Mouse (Mus musculus): ENCODE measurements around the gene Ccdc106. TPM values are rescaled to one million over a fixed set of nuclear protein-coding genes. Genes with fewer than 3 reads are reported as not detected.
A peak's percentile ranks its signal among the peaks of the same experiment; 100 is the strongest.
"Not testable (repeated sequence)": the region's sequence is repeated elsewhere in the genome, so short reads cannot be mapped to it uniquely, and the experiment has no call there.

Ccdc106 gene
- polyA plus RNA-seq, 1 experiment from 2014 or later: 15.1 TPM

DNA sequence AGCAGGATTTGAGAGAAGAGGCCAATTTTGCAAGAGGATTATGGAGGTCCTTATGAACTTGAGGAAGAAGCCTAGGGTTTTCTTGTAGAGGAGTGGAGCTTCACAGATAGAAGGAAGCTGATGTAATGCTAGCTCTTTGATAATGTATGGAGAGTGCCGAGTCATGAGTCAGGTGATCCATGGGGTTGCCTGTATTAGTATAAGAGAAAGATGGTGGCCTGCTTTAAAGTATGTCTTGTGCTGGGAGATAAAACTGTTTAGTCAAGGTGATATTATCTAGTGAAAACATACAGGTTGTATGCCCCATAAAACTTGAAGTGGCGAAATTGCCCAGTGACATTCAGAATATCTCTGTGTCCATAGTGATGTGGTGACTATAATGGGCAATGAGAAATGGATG lies 56.6 kb downstream of the Ccdc106 start:
- Histone ChIP-seq H3K27me3 (replicated peaks; ENCODE audit: control insufficient read depth, insufficient read depth, low read length) (no peaks in the 10 kb centered on the region), H3K4me1 (replicated peaks; ENCODE audit: control insufficient read depth, insufficient read depth, low read length) (peaks cover 7% of the 10 kb centered on the region), H3K4me3 (ENCODE audit: low read depth, low read length) (no peak overlapping the region), H3K36me3 (ENCODE audit: control insufficient read depth, insufficient read depth, low read length) (peaks cover 70% of the 10 kb centered on the region), H3K9me3 (ENCODE audit: control insufficient read depth, low read length) (no peaks in the 10 kb centered on the region), H3K4me2 (ENCODE audit: low read length) (no peak overlapping the region), H3K27ac (ENCODE audit: low read depth) (no peak overlapping the region), H3K9ac (ENCODE audit: low read length) (no peak overlapping the region)
- WGBS: 71% methylated on average over 2 of the region's 2 CpGs
- no peak for DNase-seq (ENCODE audit: low spot score)
- ATAC-seq (replicated peaks; ENCODE audit: low FRiP score, low TSS enrichment, low read depth): no peak

DNA sequence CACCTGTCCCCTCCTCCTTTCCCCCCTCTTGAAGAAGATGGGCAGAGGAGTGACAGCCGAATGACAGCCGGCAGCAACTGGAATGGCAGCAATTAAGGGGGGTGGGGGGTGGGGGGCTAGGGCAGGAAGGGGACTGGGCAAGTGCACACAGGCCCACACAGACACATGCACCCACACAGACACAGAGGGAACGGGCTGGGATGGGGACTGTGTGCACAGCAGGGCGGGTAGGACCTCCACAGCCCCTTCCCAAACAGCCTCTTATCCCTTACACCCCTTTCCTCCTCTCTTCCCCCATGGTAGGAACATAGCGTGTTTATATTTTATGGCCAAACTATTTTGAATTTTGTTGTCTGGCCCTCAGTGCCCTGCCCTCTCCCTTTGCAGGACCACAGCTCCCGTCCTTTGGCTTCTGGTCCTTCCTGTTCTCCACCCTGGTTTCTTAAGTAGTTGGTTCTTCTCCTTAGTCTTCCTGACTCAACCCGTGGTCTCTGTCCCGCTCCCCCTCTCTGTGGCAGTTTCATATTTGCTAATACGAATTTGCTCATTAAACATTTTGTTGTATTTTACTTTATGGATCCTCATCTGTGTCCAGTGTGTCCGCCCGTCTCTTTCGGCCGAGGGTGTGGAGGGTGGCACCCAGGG lies 59.1 kb downstream of the Ccdc106 start:
- peak; percentile 16 for ATAC-seq (replicated peaks; ENCODE audit: low FRiP score, low TSS enrichment, low read depth)

DNA sequence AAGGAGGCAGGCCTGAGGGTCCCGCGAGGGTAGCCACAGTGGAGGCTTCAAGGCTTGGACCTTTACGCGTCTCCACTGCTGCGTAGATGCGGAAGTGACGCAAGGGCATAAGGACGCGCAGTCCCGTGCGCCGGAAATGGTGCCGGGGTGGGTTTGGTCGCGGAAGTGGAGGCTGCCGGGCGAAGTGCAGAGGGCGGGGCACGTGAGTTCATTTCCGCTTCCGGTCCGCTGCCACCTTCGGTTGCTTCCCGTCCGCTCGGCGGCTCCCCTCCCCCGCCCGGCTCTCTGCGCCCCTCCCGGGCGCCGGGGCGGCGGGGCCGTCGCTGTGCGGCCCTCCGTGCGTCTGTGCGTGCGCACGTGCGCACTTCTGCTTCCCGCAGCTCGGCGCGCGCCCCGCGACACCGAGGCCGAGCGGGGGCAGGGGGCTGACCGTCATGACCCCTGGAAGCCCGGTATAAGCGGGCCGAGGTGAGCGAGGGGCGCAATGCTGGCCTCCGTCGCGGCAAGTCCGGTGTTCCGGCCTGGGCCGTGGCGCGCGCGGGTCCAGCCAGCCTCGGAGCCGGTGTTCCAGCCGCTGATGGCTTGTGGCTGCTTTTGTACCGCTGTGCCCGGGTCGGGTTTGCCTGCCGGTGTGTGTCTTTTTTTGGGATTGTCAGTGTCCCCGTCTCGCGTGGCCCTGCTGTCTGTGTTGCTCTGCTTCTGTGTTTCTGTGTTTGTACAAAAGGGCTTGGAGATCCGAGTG lies 59.8 kb downstream of the Ccdc106 start, which contains the start of gene Epn1:
Epn1 (plus strand) TSS at position 226 of the 742 bp plus-strand sequence.
- ATAC-seq (replicated peaks; ENCODE audit: low FRiP score, low TSS enrichment, low read depth): peak; percentile 96
- peaks cover 60% of the 10 kb centered on the region for H3K36me3 ChIP-seq (ENCODE audit: control insufficient read depth, insufficient read depth, low read length)
- peaks cover 10% of the 10 kb centered on the region for H3K4me1 ChIP-seq (replicated peaks; ENCODE audit: control insufficient read depth, insufficient read depth, low read length)
- peak within 1 kb of the TSS; percentile 95 for H3K9ac ChIP-seq (ENCODE audit: low read length)
- peak; percentile 95 for DNase-seq (ENCODE audit: low spot score)
- H3K27me3 ChIP-seq (replicated peaks; ENCODE audit: control insufficient read depth, insufficient read depth, low read length): no peaks in the 10 kb centered on the region
- H3K4me3 ChIP-seq (ENCODE audit: low read depth, low read length): peak within 1 kb of the TSS; percentile 96
- peak within 1 kb of the TSS; percentile 92 for H3K27ac ChIP-seq (ENCODE audit: low read depth)
- no peaks in the 10 kb centered on the region for H3K9me3 ChIP-seq (ENCODE audit: control insufficient read depth, low read length)
- WGBS: under 1% methylated on average over 75 of the region's 81 CpGs
- peak within 1 kb of the TSS; percentile 66 for H3K4me2 ChIP-seq (ENCODE audit: low read length)

More for the DNA sequence above, 59.1 kb downstream of the Ccdc106 start:
- not testable (repeated sequence) for H3K27me3 ChIP-seq (replicated peaks; ENCODE audit: control insufficient read depth, insufficient read depth, low read length); H3K9me3 ChIP-seq (ENCODE audit: control insufficient read depth, low read length); DNase-seq (ENCODE audit: low spot score); H3K4me1 ChIP-seq (replicated peaks; ENCODE audit: control insufficient read depth, insufficient read depth, low read length)
- Histone ChIP-seq H3K27ac (ENCODE audit: low read depth) (peak overlapping the region; percentile 92), H3K4me2 (ENCODE audit: low read length) (peak overlapping the region; percentile 66), H3K36me3 (ENCODE audit: control insufficient read depth, insufficient read depth, low read length) (peaks cover 59% of the 10 kb centered on the region), H3K4me3 (ENCODE audit: low read depth, low read length) (peak overlapping the region; percentile 96), H3K9ac (ENCODE audit: low read length) (peak overlapping the region; percentile 95; the same call in 1 of the 2 replicates)
- WGBS: 43% methylated on average over 9 of the region's 13 CpGs

DNA sequence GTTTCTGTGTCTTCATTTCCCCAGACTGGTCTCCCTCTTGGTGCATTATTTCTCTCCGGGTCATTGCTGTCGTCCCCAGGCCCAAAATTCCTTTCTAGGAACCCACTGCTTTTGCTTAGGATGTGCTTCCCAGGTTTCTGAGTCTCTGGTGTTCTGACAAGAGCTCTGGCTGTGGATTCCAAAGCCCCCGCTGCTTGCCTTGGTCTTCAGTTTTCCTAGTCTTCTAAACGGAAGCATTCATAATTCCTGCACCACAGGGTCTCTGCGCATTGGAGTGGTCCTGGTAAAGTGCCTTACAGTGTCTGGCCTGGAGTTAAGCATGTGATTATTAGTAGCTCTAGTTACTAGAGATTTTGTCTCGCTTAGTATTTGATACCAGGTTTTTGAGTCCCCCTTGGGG lies 60.5 kb downstream of the Ccdc106 start:
- H3K9me3 ChIP-seq (ENCODE audit: control insufficient read depth, low read length): no peaks in the 10 kb centered on the region
- peak; percentile 71 for DNase-seq (ENCODE audit: low spot score)
- H3K4me2 ChIP-seq (ENCODE audit: low read length): peak overlapping the region; percentile 66
- peaks cover 61% of the 10 kb centered on the region for H3K36me3 ChIP-seq (ENCODE audit: control insufficient read depth, insufficient read depth, low read length)
- ATAC-seq (replicated peaks; ENCODE audit: low FRiP score, low TSS enrichment, low read depth): no peak
- no peaks in the 10 kb centered on the region for H3K27me3 ChIP-seq (replicated peaks; ENCODE audit: control insufficient read depth, insufficient read depth, low read length)
- peak overlapping the region; percentile 95 for H3K9ac ChIP-seq (ENCODE audit: low read length)
- peaks cover 10% of the 10 kb centered on the region for H3K4me1 ChIP-seq (replicated peaks; ENCODE audit: control insufficient read depth, insufficient read depth, low read length)
- peak overlapping the region; percentile 96 for H3K4me3 ChIP-seq (ENCODE audit: low read depth, low read length)
- WGBS: 14% methylated on average over 6 of the region's 6 CpGs
- peak overlapping the region; percentile 92; the same call in 1 of the 2 replicates for H3K27ac ChIP-seq (ENCODE audit: low read depth)

DNA sequence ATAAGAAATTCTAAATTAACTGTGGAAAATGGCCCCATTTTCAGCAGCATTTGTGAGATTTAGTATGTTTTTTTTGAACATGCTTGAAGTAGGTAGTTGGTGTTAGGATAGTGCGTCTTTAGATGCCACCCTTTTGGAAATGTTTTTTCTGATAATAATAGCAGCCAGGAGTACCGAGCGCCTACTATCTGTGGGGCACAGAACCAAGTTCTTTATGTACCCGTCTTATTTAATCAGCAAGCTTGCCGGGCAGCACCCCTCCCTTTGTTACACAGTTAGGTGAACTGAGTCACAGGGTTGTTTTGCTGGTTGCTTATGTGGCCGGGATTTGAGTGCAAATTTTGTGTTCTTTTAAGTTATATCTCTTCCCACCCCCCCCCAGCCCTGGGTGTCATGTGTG lies 60.9 kb downstream of the Ccdc106 start:
- Histone ChIP-seq H3K36me3 (ENCODE audit: control insufficient read depth, insufficient read depth, low read length) (peaks cover 62% of the 10 kb centered on the region), H3K4me3 (ENCODE audit: low read depth, low read length) (peak overlapping the region; percentile 96), H3K4me1 (replicated peaks; ENCODE audit: control insufficient read depth, insufficient read depth, low read length) (peaks cover 10% of the 10 kb centered on the region), H3K9ac (ENCODE audit: low read length) (peak overlapping the region; percentile 95), H3K9me3 (ENCODE audit: control insufficient read depth, low read length) (no peaks in the 10 kb centered on the region), H3K27me3 (replicated peaks; ENCODE audit: control insufficient read depth, insufficient read depth, low read length) (no peaks in the 10 kb centered on the region), H3K27ac (ENCODE audit: low read depth) (no peak overlapping the region), H3K4me2 (ENCODE audit: low read length) (peak overlapping the region; percentile 66)
- DNase-seq (ENCODE audit: low spot score) (no peak), ATAC-seq (replicated peaks; ENCODE audit: low FRiP score, low TSS enrichment, low read depth) (no peak)
- WGBS: 68% methylated on average over 6 of the region's 6 CpGs

DNA sequence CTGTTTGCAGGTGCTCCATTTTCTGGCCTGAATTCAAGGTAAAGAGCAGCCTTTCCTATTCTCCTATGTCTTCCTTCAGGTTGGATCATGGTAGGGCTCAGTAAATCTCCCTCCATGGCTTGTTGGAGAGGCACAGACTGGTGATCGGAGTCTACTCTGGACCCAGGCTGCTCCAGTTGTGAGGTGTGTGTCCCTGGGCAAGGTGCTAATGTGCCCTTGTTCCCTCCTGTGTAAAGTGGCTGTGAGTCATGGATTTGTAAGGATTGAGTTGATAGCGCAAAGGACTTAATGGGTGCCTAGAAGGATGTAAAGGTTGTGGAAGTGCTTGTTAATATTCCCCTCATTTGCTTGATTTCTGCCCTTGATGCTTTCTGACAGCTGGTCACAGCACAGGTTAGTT lies 61.6 kb downstream of the Ccdc106 start:
- Histone ChIP-seq H3K27me3 (replicated peaks; ENCODE audit: control insufficient read depth, insufficient read depth, low read length) (no peaks in the 10 kb centered on the region), H3K4me1 (replicated peaks; ENCODE audit: control insufficient read depth, insufficient read depth, low read length) (peaks cover 10% of the 10 kb centered on the region), H3K27ac (ENCODE audit: low read depth) (no peak overlapping the region), H3K4me3 (ENCODE audit: low read depth, low read length) (no peak overlapping the region), H3K36me3 (ENCODE audit: control insufficient read depth, insufficient read depth, low read length) (peaks cover 59% of the 10 kb centered on the region), H3K4me2 (ENCODE audit: low read length) (peak overlapping the region; percentile 66), H3K9me3 (ENCODE audit: control insufficient read depth, low read length) (no peaks in the 10 kb centered on the region), H3K9ac (ENCODE audit: low read length) (no peak overlapping the region)
- 97% methylated on average over 2 of the region's 2 CpGs for WGBS
- DNase-seq (ENCODE audit: low spot score): no peak
- ATAC-seq (replicated peaks; ENCODE audit: low FRiP score, low TSS enrichment, low read depth): no peak

DNA sequence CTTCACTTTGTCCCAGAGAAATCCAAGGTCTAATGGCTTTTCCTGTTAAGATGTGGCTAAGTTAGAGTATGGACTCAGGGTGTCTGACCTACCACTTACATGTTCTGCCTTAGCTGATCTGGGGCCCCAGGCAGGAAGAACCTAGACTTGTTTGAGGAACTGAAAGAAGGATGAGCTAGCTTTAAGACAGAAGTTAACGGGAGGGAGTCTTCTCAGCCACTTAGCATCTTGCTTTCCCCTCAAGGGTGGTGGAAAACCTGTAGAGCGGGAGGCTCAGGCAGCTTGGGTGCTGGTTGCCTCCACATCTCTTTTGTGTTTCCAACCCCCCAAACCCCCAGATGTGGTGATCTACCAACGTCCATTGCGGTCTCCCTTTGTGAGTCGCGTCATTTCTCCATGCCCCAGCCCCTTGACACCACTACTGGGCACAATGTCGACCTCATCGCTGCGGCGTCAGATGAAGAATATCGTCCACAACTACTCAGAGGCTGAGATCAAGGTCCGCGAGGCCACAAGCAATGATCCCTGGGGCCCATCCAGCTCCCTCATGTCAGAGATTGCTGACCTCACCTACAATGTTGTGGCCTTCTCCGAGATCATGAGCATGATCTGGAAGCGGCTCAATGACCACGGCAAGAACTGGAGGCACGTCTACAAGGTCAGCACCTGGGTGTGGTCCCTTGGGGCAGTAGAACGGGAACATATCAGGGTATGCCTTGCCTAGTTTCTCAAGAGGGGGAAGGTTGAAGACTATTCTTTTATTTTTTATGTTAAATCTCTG lies 63.2 kb downstream of the Ccdc106 start:
- Histone ChIP-seq H3K9ac (ENCODE audit: low read length) (no peak overlapping the region), H3K27me3 (replicated peaks; ENCODE audit: control insufficient read depth, insufficient read depth, low read length) (no peaks in the 10 kb centered on the region), H3K4me3 (ENCODE audit: low read depth, low read length) (no peak overlapping the region), H3K4me1 (replicated peaks; ENCODE audit: control insufficient read depth, insufficient read depth, low read length) (peaks cover 10% of the 10 kb centered on the region), H3K9me3 (ENCODE audit: control insufficient read depth, low read length) (no peaks in the 10 kb centered on the region), H3K4me2 (ENCODE audit: low read length) (no peak overlapping the region), H3K36me3 (ENCODE audit: control insufficient read depth, insufficient read depth, low read length) (peaks cover 48% of the 10 kb centered on the region), H3K27ac (ENCODE audit: low read depth) (no peak overlapping the region)
- ATAC-seq (replicated peaks; ENCODE audit: low FRiP score, low TSS enrichment, low read depth) (no peak), DNase-seq (ENCODE audit: low spot score) (no peak)
- 89% methylated on average over 18 of the region's 18 CpGs for WGBS

DNA sequence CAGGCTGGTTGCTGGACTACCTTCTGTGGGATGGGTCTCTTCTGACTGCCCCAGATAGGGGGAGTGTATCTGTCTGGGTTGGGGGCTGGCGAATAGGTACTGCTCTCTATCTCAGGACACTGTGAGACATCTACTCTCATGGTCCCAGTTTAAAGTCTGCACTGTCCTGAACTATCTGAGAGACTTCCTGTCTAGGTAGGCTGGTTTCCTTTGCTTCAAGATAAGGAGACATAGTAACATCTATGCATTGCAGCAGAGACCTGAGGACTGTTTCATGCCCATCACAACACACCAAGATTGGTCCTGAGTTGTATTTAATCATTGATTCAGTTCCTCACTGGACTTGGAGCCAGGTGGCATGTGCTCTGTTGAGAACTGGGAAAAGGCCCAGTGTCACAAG lies 65.2 kb downstream of the Ccdc106 start:
- no peak for ATAC-seq (replicated peaks; ENCODE audit: low FRiP score, low TSS enrichment, low read depth)
- no peaks in the 10 kb centered on the region for H3K27me3 ChIP-seq (replicated peaks; ENCODE audit: control insufficient read depth, insufficient read depth, low read length)
- peaks cover 10% of the 10 kb centered on the region for H3K4me1 ChIP-seq (replicated peaks; ENCODE audit: control insufficient read depth, insufficient read depth, low read length)
- H3K4me3 ChIP-seq (ENCODE audit: low read depth, low read length): no peak overlapping the region
- H3K36me3 ChIP-seq (ENCODE audit: control insufficient read depth, insufficient read depth, low read length): peaks cover 52% of the 10 kb centered on the region
- no peak overlapping the region for H3K9ac ChIP-seq (ENCODE audit: low read length)
- DNase-seq (ENCODE audit: low spot score): no peak
- H3K9me3 ChIP-seq (ENCODE audit: control insufficient read depth, low read length): no peaks in the 10 kb centered on the region
- no peak overlapping the region for H3K27ac ChIP-seq (ENCODE audit: low read depth)
- no peak overlapping the region for H3K4me2 ChIP-seq (ENCODE audit: low read length)
- WGBS: 95% methylated on average over 1 of the region's 1 CpGs

Data from intestine, embryonic 14.5 days (tissue).